Mouse (Mus musculus): Measurements from ENCODE around the gene Cdc6. TPM values are rescaled to one million over a fixed set of nuclear protein-coding genes. Genes with fewer than 3 reads are reported as not detected.

Gene Cdc6
- polyA plus RNA-seq (2015; fragmentation: Illumina TruSeq; extraction: RNeasy Lipid Tissue Mini Kit (QIAGEN cat#74804); ENCODE audit: low read depth, low replicate concordance) = 0.74 TPM

DNA sequence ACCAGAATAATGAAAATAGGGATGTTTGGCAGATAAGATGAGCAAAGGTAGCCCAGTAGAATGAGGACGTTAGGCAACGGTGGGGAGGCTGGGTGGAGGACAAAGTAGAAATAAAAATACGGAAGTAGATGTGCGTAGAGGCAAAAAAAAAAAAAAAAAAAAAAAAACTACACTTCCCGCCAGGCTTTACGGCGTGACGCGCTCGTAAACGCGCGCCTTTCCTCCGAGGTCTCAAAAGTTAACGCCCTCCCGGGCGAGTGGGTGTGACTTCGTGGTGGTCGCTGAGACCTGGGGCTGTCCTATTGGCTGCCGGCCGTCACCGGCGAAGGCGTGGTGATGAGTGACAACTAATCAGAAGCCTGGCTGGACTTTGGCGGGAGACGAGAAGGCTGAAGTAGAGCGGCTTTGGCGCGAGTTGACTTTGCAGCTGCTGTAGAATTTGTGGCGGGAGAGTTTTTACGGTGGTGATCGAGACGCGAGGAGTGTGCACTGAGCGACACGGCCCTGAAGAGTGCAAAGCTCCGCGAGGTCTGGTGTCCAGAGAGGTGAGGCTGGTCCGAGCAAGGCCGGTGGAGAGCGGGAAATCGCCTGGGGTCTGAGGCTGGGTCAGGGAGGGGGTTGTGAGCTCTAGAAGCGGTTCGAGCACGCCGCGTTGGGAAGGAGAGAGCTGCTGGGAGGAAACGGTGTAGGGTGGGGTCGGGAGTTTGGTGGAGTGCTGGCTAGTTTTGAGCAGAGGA is at the start of gene Cdc6:
Gene Cdc6, plus strand, starts transcription at position 365 of the 737 bp plus-strand sequence.

GRCm38 (mm10) chr11:98863028-98863750 is 44.4 kb upstream of the Cdc6 start, which contains the start of gene Wipf2:
Gene Wipf2, plus strand, starts transcription at chr11:98863638.

DNA sequence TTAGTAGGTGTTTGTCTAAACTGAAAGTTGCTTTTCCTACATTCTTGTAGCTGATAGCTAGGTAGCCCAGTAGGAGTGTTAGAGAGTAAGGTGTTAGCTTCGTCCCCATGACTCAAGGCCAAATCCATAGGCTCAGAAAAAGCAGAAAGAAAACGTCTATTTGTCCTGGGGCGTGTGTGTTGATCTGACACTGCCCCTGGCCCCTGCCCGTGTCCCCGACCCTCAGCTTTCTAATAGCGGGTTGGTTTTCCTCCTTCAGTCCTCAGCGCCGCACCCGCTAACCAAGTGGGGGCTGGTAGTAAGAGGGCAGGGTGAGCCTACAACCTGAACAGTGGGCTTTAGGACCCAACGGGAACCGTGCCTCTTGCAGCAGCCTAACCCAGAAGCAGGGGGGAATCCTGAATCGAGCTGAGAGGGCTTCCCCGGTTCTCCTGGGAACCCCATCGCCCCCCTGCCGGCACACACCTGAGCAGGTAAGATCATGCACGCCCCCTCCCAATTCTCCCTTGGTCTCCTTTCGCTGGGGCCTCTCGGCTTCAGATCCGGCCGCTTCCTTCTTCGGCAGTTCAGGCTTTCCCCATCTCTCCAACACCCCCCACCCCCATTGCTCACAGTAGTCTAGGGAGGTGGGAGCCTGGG is 20.0 kb downstream of the Cdc6 start, which contains the start of gene Rara:
Gene Rara, plus strand, starts transcription at position 381 of the 639 bp plus-strand sequence.

Other genes starting within 250 kb of the Cdc6 start
- not detected for gene Gsdma, start 243.4 kb upstream of the Cdc6 start, polyA plus RNA-seq (2015; fragmentation: Illumina TruSeq; extraction: RNeasy Lipid Tissue Mini Kit (QIAGEN cat#74804); ENCODE audit: low read depth, low replicate concordance)
- 113 TPM for gene Psmd3, start 225.2 kb upstream of the Cdc6 start, polyA plus RNA-seq (2015; fragmentation: Illumina TruSeq; extraction: RNeasy Lipid Tissue Mini Kit (QIAGEN cat#74804); ENCODE audit: low read depth, low replicate concordance)
- not detected for gene Csf3, start 206.5 kb upstream of the Cdc6 start, polyA plus RNA-seq (2015; fragmentation: Illumina TruSeq; extraction: RNeasy Lipid Tissue Mini Kit (QIAGEN cat#74804); ENCODE audit: low read depth, low replicate concordance)
- gene Med24, start 178.4 kb upstream of the Cdc6 start, polyA plus RNA-seq (2015; fragmentation: Illumina TruSeq; extraction: RNeasy Lipid Tissue Mini Kit (QIAGEN cat#74804); ENCODE audit: low read depth, low replicate concordance) = 76.2 TPM
- gene Thra, start 167.2 kb upstream of the Cdc6 start, polyA plus RNA-seq (2015; fragmentation: Illumina TruSeq; extraction: RNeasy Lipid Tissue Mini Kit (QIAGEN cat#74804); ENCODE audit: low read depth, low replicate concordance) = 652 TPM
- gene Nr1d1, start 132.5 kb upstream of the Cdc6 start, polyA plus RNA-seq (2015; fragmentation: Illumina TruSeq; extraction: RNeasy Lipid Tissue Mini Kit (QIAGEN cat#74804); ENCODE audit: low read depth, low replicate concordance) = 59.3 TPM
- 117 TPM for gene Msl1, start 112.3 kb upstream of the Cdc6 start, polyA plus RNA-seq (2015; fragmentation: Illumina TruSeq; extraction: RNeasy Lipid Tissue Mini Kit (QIAGEN cat#74804); ENCODE audit: low read depth, low replicate concordance)
- gene Casc3, start 102.9 kb upstream of the Cdc6 start, polyA plus RNA-seq (2015; fragmentation: Illumina TruSeq; extraction: RNeasy Lipid Tissue Mini Kit (QIAGEN cat#74804); ENCODE audit: low read depth, low replicate concordance) = 37.6 TPM
- gene Rapgefl1, start 71.0 kb upstream of the Cdc6 start, polyA plus RNA-seq (2015; fragmentation: Illumina TruSeq; extraction: RNeasy Lipid Tissue Mini Kit (QIAGEN cat#74804); ENCODE audit: low read depth, low replicate concordance) = 89.1 TPM
- 28.1 TPM for gene Wipf2, start 44.2 kb upstream of the Cdc6 start, polyA plus RNA-seq (2015; fragmentation: Illumina TruSeq; extraction: RNeasy Lipid Tissue Mini Kit (QIAGEN cat#74804); ENCODE audit: low read depth, low replicate concordance)
- 7.5 TPM for gene Rara, start 20.0 kb downstream of the Cdc6 start, polyA plus RNA-seq (2015; fragmentation: Illumina TruSeq; extraction: RNeasy Lipid Tissue Mini Kit (QIAGEN cat#74804); ENCODE audit: low read depth, low replicate concordance)
- not detected for gene Gjd3, start 75.2 kb downstream of the Cdc6 start, polyA plus RNA-seq (2015; fragmentation: Illumina TruSeq; extraction: RNeasy Lipid Tissue Mini Kit (QIAGEN cat#74804); ENCODE audit: low read depth, low replicate concordance)
- 0.95 TPM for gene Top2a, start 116.4 kb downstream of the Cdc6 start, polyA plus RNA-seq (2015; fragmentation: Illumina TruSeq; extraction: RNeasy Lipid Tissue Mini Kit (QIAGEN cat#74804); ENCODE audit: low read depth, low replicate concordance)
- gene Igfbp4, start 133.4 kb downstream of the Cdc6 start, polyA plus RNA-seq (2015; fragmentation: Illumina TruSeq; extraction: RNeasy Lipid Tissue Mini Kit (QIAGEN cat#74804); ENCODE audit: low read depth, low replicate concordance) = 75.5 TPM
- 0.18 TPM for gene Tns4, start 181.5 kb downstream of the Cdc6 start, polyA plus RNA-seq (2015; fragmentation: Illumina TruSeq; extraction: RNeasy Lipid Tissue Mini Kit (QIAGEN cat#74804); ENCODE audit: low read depth, low replicate concordance)
- gene Ccr7, start 247.3 kb downstream of the Cdc6 start, polyA plus RNA-seq (2015; fragmentation: Illumina TruSeq; extraction: RNeasy Lipid Tissue Mini Kit (QIAGEN cat#74804); ENCODE audit: low read depth, low replicate concordance) = not detected